Mouse (Mus musculus) spleen, embryonic (tissue): ENCODE measurements around the gene Tas2r143.

Experiments used
- CTCF ChIA-PET: fragments of 350-600 bp; sonication (Branson Sonifier 250); formaldehyde crosslinking; loops from one replicate; lab custom pipeline; 2022; lab: Charles Lee

The Tas2r143 gene

GRCm38 (mm10) chr6:42399938-42400337, at the start of gene Tas2r143:
TSS of gene Tas2r143 (plus strand) at chr6:42400238.
- CTCF ChIA-PET: no interaction called here

- CTCF ChIA-PET: interaction anchor here (0.9 kb wide), 1 partner anchor 22 kb away, joined by 3 read pairs; no protein-coding TSS in a partner anchor
Observed at GRCm38 (mm10) chr6:42350968-42351775, 48.9 kb upstream of the Tas2r143 start.

- CTCF ChIA-PET: no interaction called here
Observed at GRCm38 (mm10) chr6:42351776-42352485, 48.1 kb upstream of the Tas2r143 start.

GRCm38 (mm10) chr6:42352486-42352846, 47.6 kb upstream of the Tas2r143 start:
- CTCF ChIA-PET: no interaction called here

GRCm38 (mm10) chr6:42353180-42353579, 46.9 kb upstream of the Tas2r143 start:
- CTCF ChIA-PET: interaction anchor here (0.6 kb wide), 1 partner anchor 1260 kb away, joined by 3 read pairs; no protein-coding TSS in a partner anchor

GRCm38 (mm10) chr6:42354076-42355019, 45.7 kb upstream of the Tas2r143 start:
- CTCF ChIA-PET: no interaction called here

GRCm38 (mm10) chr6:42355366-42355765, 44.7 kb upstream of the Tas2r143 start:
- CTCF ChIA-PET: no interaction called here

GRCm38 (mm10) chr6:42355794-42356600, 44.0 kb upstream of the Tas2r143 start:
- CTCF ChIA-PET: no interaction called here

GRCm38 (mm10) chr6:42356913-42357312, 43.1 kb upstream of the Tas2r143 start:
- CTCF ChIA-PET: no interaction called here

- CTCF ChIA-PET: no interaction called here
Observed at GRCm38 (mm10) chr6:42357901-42358300, 42.1 kb upstream of the Tas2r143 start.

GRCm38 (mm10) chr6:42358901-42359300, 41.1 kb upstream of the Tas2r143 start:
- CTCF ChIA-PET: no interaction called here

GRCm38 (mm10) chr6:42359364-42360147, 40.5 kb upstream of the Tas2r143 start:
- CTCF ChIA-PET: no interaction called here

GRCm38 (mm10) chr6:42360231-42360840, 39.7 kb upstream of the Tas2r143 start:
- CTCF ChIA-PET: no interaction called here

- CTCF ChIA-PET: no interaction called here
Observed at GRCm38 (mm10) chr6:42361041-42361895, 38.8 kb upstream of the Tas2r143 start.

- CTCF ChIA-PET: no interaction called here
Observed at GRCm38 (mm10) chr6:42362074-42362473, 38.0 kb upstream of the Tas2r143 start.

- CTCF ChIA-PET: no interaction called here
Observed at GRCm38 (mm10) chr6:42362497-42362896, 37.5 kb upstream of the Tas2r143 start.

- CTCF ChIA-PET: no interaction called here
Observed at GRCm38 (mm10) chr6:42362974-42363373, 37.1 kb upstream of the Tas2r143 start.

- CTCF ChIA-PET: interaction anchor here (0.7 kb wide), 1 partner anchor 39 kb away, joined by 4 read pairs; the partner anchor contains the start of gene Fam131b
Observed at GRCm38 (mm10) chr6:42364066-42364465, 36.0 kb upstream of the Tas2r143 start.
